Mouse (Mus musculus) intestine, embryonic 14.5 days (tissue): ENCODE data around the gene Ms4a4b. TPM values are rescaled to one million over a fixed set of nuclear protein-coding genes. Genes with fewer than 3 reads are reported as not detected.

ENCODE experiments used
- ATAC-seq: fragments of 200-750 bp; cut with Nextera tagmentation; replicated peaks from 2 replicates; pipeline ENCODE4 v1.8.0; 2017; ENCODE audit warnings: low read depth, moderate number of reproducible peaks, moderate TSS enrichment, moderate library complexity; ENCODE audit not compliant: low FRiP score, low TSS enrichment
- DNase-seq: peaks from one replicate; pipeline ENCODE4 v3.0.0-alpha.2; 2018; ENCODE audit warnings: low spot score
- H3K27ac ChIP-seq: fragments of 300-500 bp; sonication (generic); 2 replicates; pipeline ENCODE4 v1.5.1; 2014; ENCODE audit warnings: low read depth, mild to moderate bottlenecking, control low read depth
- H3K27me3 ChIP-seq: fragments of 300-500 bp; sonication (generic); replicated peaks from 2 replicates; pipeline ENCODE4 v1.6.1; 2014; ENCODE audit warnings: low read length, control low read depth; ENCODE audit not compliant: control insufficient read depth, insufficient read depth
- H3K36me3 ChIP-seq: fragments of 300-500 bp; sonication (generic); 2 replicates; pipeline ENCODE4 v1.6.1; 2014; ENCODE audit warnings: low read length, control low read depth; ENCODE audit not compliant: control insufficient read depth, insufficient read depth
- H3K4me1 ChIP-seq: fragments of 300-500 bp; sonication (generic); replicated peaks from 2 replicates; pipeline ENCODE4 v1.6.1; 2014; ENCODE audit warnings: low read length, control low read depth, mixed read lengths; ENCODE audit not compliant: control insufficient read depth, insufficient read depth
- H3K4me2 ChIP-seq: fragments of 300-500 bp; sonication (generic); 2 replicates; pipeline ENCODE4 v1.6.1; 2014; ENCODE audit warnings: low read length
- H3K4me3 ChIP-seq: fragments of 300-500 bp; sonication (generic); 2 replicates; pipeline ENCODE4 v1.5.1; 2014; ENCODE audit warnings: low read depth, low read length, control low read depth, mixed read lengths
- H3K9ac ChIP-seq: fragments of 300-500 bp; sonication (generic); 2 replicates; pipeline ENCODE4 v1.6.1; 2014; ENCODE audit warnings: mild to moderate bottlenecking, low read length
- H3K9me3 ChIP-seq: fragments of 300-500 bp; sonication (generic); 2 replicates; pipeline ENCODE4 v1.6.1; 2016; ENCODE audit warnings: low read length, control low read depth; ENCODE audit not compliant: control insufficient read depth
- WGBS: fragments of 180-500 bp; shearing (Covaris S2); extraction: QIAGEN DNeasy Blood & Tissue Kit; methylation state at CpG from one replicate; pipeline ENCODE4 v1.1.7; 2014; 5-methylcytosine and 5-hydroxymethylcytosine counted together
- polyA plus RNA-seq: library from polyadenylated mRNA; unstranded; fragments of >200 nt; fragmentation: Nextera tagmentation; extraction: Ambion mirVana; gene quantifications from 2 replicates; pipeline ENCODE4 v1.2.1, GENCODE M21; 2014

Ms4a4b gene
- polyA plus RNA-seq, 1 experiment from 2014 or later, result 0.08 TPM

DNA sequence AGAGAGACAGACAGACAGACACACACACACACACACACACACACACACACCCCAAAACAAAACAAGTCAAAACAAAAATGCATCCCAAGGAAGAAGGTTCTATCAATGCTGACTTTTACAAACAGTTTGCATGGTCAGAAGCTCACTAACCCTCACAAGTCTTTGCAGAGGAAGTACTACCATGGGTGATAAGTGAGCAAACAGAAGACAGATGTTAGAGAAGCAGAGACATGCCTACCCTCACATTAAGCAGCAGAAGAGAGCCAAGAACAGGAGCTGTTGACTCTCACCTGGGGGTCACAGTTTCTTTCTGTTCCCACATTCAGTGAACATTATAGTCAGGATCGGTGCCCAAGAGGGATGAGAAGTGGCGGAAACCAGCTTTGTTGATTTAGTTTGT, 36.4 kb downstream of the Ms4a4b start:
- no peak overlapping the region for H3K4me2 ChIP-seq
- 82% methylated on average over 2 of the region's 2 CpGs for WGBS

DNA sequence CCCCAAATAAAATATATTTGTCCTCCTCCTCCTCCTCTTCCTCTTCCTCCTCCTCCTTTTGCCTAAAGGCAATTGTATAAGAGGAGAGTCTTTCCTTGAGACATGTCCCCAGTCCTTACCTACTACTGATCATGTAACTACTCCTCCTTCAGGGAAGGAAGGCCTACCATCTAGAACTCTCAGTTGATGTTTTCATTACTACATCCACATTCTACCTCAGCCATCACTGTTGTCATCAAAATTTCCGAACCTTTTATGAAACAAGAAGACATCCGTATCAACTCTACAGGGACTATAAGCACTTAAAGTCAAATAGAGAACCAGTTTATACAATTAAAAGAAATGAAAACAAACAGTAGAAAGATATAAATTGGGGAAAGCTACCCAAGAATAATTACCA, 39.3 kb downstream of the Ms4a4b start:
- Histone ChIP-seq H3K4me1 (no peaks in the 10 kb centered on the region), H3K9ac (no peak overlapping the region), H3K9me3 (no peaks in the 10 kb centered on the region), H3K27me3 (no peaks in the 10 kb centered on the region), H3K4me3 (no peak overlapping the region), H3K36me3 (no peaks in the 10 kb centered on the region), H3K4me2 (no peak overlapping the region), H3K27ac (no peak overlapping the region)
- no peak for DNase-seq
- WGBS, result 86% methylated on average over 2 of the region's 2 CpGs
- ATAC-seq, result no peak

More for the DNA sequence above, 36.4 kb downstream of the Ms4a4b start:
- no peak overlapping the region for H3K4me3 ChIP-seq
- H3K36me3 ChIP-seq, result no peaks in the 10 kb centered on the region
- H3K27ac ChIP-seq, result no peak overlapping the region
- H3K9ac ChIP-seq, result no peak overlapping the region
- no peaks in the 10 kb centered on the region for H3K4me1 ChIP-seq
- H3K27me3 ChIP-seq, result no peaks in the 10 kb centered on the region
- DNase-seq (no peak), ATAC-seq (no peak)
- H3K9me3 ChIP-seq, result no peaks in the 10 kb centered on the region

DNA sequence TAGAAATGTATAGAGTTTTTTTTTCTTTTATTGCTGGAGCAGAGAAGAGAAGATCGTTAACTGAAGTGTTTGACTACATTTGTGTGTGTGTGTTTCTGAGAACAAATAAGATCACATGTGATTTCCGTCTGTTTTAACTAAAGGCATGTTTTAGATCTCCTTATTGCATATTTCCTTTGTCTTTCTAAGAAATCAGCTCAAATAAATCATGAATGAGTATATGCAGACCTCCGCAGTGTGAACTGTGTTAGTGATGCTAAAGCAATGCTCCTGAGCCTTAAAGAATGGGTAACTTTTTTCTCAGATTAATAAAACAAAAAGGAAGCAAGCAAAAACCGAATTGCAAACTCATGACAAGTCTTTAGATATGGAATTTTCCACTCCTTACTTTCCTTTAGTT, 40.6 kb downstream of the Ms4a4b start:
- 60% methylated on average over 4 of the region's 4 CpGs for WGBS
- no peaks in the 10 kb centered on the region for H3K36me3 ChIP-seq
- DNase-seq (no peak), ATAC-seq (no peak)
- H3K4me2 ChIP-seq, result no peak overlapping the region
- no peak overlapping the region for H3K9ac ChIP-seq
- H3K4me1 ChIP-seq, result no peaks in the 10 kb centered on the region
- H3K9me3 ChIP-seq, result no peaks in the 10 kb centered on the region
- H3K27ac ChIP-seq, result no peak overlapping the region
- no peak overlapping the region for H3K4me3 ChIP-seq
- no peaks in the 10 kb centered on the region for H3K27me3 ChIP-seq

DNA sequence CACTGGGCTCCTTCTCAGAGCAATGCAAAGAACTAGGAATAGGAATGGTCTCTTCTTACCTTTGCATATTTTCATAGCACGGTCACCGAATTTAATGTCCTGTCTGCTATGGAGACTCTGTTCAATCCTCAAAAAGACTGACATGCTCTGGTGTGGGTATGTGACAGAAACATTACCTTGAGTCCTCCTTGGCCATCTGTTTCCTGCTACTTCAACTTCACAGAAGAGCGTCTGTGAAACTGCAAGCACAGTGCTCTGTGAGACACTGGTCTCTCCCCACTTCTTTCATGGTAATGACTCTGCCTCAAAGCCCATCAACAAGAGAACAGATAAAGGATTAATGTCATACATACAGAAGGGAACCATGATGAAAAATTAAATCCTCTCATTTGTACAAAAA, 41.0 kb downstream of the Ms4a4b start:
- H3K9ac ChIP-seq, result no peak overlapping the region
- 64% methylated on average over 3 of the region's 3 CpGs for WGBS
- no peaks in the 10 kb centered on the region for H3K27me3 ChIP-seq
- no peak overlapping the region for H3K4me2 ChIP-seq
- ATAC-seq (no peak), DNase-seq (no peak)
- H3K36me3 ChIP-seq, result no peaks in the 10 kb centered on the region
- H3K27ac ChIP-seq, result no peak overlapping the region
- H3K4me1 ChIP-seq, result no peaks in the 10 kb centered on the region
- H3K4me3 ChIP-seq, result no peak overlapping the region
- H3K9me3 ChIP-seq, result no peaks in the 10 kb centered on the region

DNA sequence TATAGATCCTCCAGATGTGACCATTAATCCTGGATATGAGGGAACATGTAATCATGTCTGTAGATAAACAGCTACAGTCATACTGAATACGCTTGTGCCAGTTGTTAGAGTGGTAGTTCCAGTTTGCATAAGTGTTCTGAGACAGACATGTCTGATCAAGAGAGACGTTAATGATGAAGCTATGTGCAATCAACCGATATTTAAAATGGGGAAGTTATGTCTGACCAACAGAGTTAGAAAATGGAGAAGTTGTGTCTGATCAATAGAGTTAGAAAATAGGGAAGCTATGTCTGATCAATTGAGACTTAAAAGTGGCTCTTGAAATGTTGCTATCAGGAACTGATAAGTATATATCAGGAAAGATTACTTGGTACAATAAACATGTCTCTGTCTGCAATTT, 41.9 kb downstream of the Ms4a4b start:
- Histone ChIP-seq H3K9ac (no peak overlapping the region), H3K27me3 (no peaks in the 10 kb centered on the region), H3K36me3 (no peaks in the 10 kb centered on the region), H3K4me2 (no peak overlapping the region), H3K27ac (no peak overlapping the region), H3K4me1 (no peaks in the 10 kb centered on the region), H3K4me3 (no peak overlapping the region), H3K9me3 (no peaks in the 10 kb centered on the region)
- ATAC-seq (no peak), DNase-seq (no peak)
- WGBS, result 87% methylated on average over 3 of the region's 3 CpGs

DNA sequence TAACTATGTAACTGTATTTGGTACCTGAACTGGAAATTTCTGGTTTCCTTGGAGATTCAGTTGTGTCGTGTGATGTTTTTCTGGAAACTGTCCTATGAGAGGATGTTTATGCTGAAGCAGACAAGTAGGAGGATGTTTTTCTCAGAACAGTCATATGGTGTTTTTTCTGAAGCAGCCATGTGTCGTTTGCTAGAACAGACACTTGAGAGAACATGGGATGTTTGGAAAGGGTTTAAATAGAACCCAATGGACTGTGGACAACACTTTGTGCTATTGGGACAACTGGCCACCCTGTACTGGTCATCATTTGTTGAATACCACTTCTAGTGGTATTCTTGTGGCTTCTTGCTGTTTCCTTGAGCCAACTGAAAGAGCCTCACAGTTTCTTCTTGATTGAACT, 42.4 kb downstream of the Ms4a4b start, which contains the start of gene Gm8369:
Gene Gm8369, plus strand, starts transcription at position 193 of the 400 bp plus-strand sequence.
- no peak within 1 kb of the TSS for H3K27ac ChIP-seq
- no peak for ATAC-seq

DNA sequence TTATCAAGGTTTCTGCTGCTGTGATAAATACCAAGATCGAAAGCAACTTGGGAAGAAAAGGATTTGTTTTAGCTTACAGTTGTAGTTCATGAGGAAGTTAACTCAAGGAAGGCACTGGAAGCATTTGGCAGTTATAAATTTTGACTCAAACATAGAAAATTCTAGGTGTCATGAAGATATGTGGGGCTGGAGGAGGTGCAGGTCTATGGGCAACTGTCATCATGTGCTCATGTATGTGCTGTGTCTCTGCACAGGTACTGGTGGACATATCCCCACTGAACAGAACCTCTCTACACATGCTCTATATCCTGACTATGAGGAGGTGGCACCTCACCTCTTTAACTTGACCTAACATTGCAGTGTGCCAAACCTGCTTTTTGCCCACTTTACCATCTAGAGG, 43.2 kb downstream of the Ms4a4b start:
- no peak overlapping the region for H3K9ac ChIP-seq
- no peaks in the 10 kb centered on the region for H3K27me3 ChIP-seq
- no peaks in the 10 kb centered on the region for H3K36me3 ChIP-seq
- H3K4me1 ChIP-seq, result no peaks in the 10 kb centered on the region
- DNase-seq, result no peak
- no peak for ATAC-seq
- H3K4me2 ChIP-seq, result no peak overlapping the region
- no peak overlapping the region for H3K4me3 ChIP-seq
- H3K9me3 ChIP-seq, result no peaks in the 10 kb centered on the region
- 91% methylated on average over 1 of the region's 1 CpGs for WGBS
- H3K27ac ChIP-seq, result no peak overlapping the region

More for the DNA sequence above, 42.4 kb downstream of the Ms4a4b start, which contains the start of gene Gm8369:
- Histone ChIP-seq H3K9me3 (no peaks in the 10 kb centered on the region), H3K27me3 (no peaks in the 10 kb centered on the region), H3K4me2 (no peak within 1 kb of the TSS), H3K4me1 (no peaks in the 10 kb centered on the region), H3K36me3 (no peaks in the 10 kb centered on the region), H3K9ac (no peak within 1 kb of the TSS), H3K4me3 (no peak within 1 kb of the TSS)
- DNase-seq, result no peak
- WGBS, result 40% methylated on average over 2 of the region's 2 CpGs

DNA sequence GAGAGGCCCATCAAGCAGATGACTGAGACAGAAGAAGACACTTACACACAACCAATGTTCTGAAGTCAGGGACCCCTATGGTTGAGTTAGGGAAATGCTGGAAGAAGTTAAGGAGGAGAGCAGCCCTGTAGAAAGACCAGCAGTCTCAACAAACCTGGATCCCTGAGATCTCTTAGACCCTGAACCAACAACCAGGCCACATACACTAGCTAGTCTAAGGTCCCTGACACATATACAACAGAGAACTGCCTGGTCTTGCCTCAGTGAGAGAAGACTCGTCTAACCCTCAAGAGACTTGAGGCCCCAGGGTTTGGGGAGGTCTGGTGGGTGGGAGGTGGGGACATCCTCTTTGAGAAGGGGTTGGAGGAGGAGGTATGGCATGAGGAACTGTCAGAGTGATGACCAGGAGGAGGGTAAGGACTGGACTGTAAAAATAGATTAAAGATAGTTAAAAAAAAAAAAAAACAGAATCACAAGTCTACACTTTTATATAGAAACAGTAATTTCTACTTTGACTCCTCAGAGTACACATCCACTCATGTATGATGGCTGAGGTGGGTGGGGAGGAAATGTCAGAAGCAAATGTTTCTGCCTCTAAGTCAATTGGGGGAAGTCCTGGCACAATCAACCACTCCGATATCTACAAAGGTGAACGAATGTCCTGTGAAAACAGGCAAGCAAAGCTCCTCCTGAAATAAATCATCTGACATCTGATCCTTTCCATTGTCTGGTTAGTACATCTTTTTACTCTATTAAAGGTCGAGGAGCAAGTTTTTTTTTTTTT, 48.2 kb downstream of the Ms4a4b start:
- no peak overlapping the region for H3K4me2 ChIP-seq
- WGBS, result 74% methylated on average over 4 of the region's 4 CpGs

DNA sequence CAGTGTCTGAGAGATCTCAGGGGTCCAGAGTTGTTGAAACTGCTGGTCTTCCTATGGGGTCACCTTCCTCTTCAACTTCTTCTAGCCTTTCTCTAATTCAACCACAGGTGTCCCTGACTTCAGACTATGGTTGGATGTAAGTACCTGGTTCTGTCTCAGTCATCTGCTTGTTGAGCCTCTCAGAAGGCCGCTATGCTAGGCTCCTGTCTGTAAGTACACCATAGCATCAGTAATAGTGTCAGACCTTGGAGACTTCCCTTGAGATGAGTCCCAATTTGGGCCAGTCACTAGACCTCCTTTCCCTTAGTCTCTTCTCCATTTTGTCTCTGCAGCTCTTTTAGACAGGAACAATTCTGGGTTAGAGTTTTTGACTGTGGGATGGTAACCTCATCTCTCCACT, 49.3 kb downstream of the Ms4a4b start:
- DNase-seq (no peak), ATAC-seq (no peak)
- Histone ChIP-seq H3K36me3 (no peaks in the 10 kb centered on the region), H3K4me2 (no peak overlapping the region), H3K27me3 (no peaks in the 10 kb centered on the region), H3K9me3 (no peaks in the 10 kb centered on the region), H3K4me3 (no peak overlapping the region), H3K4me1 (no peaks in the 10 kb centered on the region), H3K9ac (no peak overlapping the region), H3K27ac (no peak overlapping the region)
- WGBS, result 91% methylated on average over 1 of the region's 1 CpGs

More for the DNA sequence above, 48.2 kb downstream of the Ms4a4b start:
- DNase-seq (no peak), ATAC-seq (no peak)
- Histone ChIP-seq H3K9ac (no peak overlapping the region), H3K36me3 (no peaks in the 10 kb centered on the region), H3K27me3 (no peaks in the 10 kb centered on the region), H3K4me3 (no peak overlapping the region), H3K4me1 (no peaks in the 10 kb centered on the region), H3K9me3 (no peaks in the 10 kb centered on the region), H3K27ac (no peak overlapping the region)
